31 mouse cellular contexts compared by ENCODE assay signal in genomic region chr4:137793611-137794010, GRCm38 (mm10). TPM values are rescaled to one million over a fixed set of nuclear protein-coding genes. Genes with fewer than 3 reads are reported as not detected.
DNase-seq lines count a peak whose midpoint lies in the region; ATAC-seq and TF ChIP-seq lines count a peak whose summit lies in the region.
"Had no signal": no experiment of that assay in that cellular context is flagged by ENCODE, and none has a peak within 500 bp of the region (broad histone marks: within the 10 kb centered on the region; RNA-seq: fewer than 3 reads in every experiment).

No protein-coding gene starts in this region.

- H3K36me3 ChIP-seq in embryonic facial prominence, embryonic 11.5 days (replicated peaks; ENCODE audit: control insufficient read depth, insufficient read depth, low read depth, low read length), result no peaks in the 10 kb centered on the region
- no peaks in the 10 kb centered on the region for H3K36me3 ChIP-seq in embryonic facial prominence, embryonic 10.5 days (replicated peaks)
- H3K36me3 ChIP-seq in limb, embryonic 15.5 days, result no peaks in the 10 kb centered on the region
- H3K36me3 ChIP-seq in limb, embryonic 10.5 days, result no peaks in the 10 kb centered on the region
- peaks cover 3 to 30% of the 10 kb centered on the region in 2 experiments for H3K36me3 ChIP-seq in CH12.LX (replicated peaks in 1 of 2; ENCODE audit: control insufficient read depth in 1 of 2, insufficient read depth in 1 of 2, low read length in 1 of 2)
- no peaks in the 10 kb centered on the region for H3K36me3 ChIP-seq in embryonic facial prominence, embryonic 13.5 days
- H3K36me3 ChIP-seq: heart, embryonic 13.5 days; hindbrain, embryonic 15.5 days; limb, embryonic 13.5 days; midbrain, embryonic 12.5 days; neural tube, embryonic 12.5 days had no signal

- WGBS in embryonic facial prominence, embryonic 11.5 days, result 84% methylated on average over 7 of the region's 7 CpGs
- 86% methylated on average over 7 of the region's 7 CpGs for WGBS in embryonic facial prominence, embryonic 10.5 days
- WGBS in limb, embryonic 15.5 days, result 75% methylated on average over 7 of the region's 7 CpGs
- 89% methylated on average over 7 of the region's 7 CpGs for WGBS in limb, embryonic 10.5 days
- WGBS in embryonic facial prominence, embryonic 13.5 days, result 63% methylated on average over 7 of the region's 7 CpGs

- peaks cover 60% of the 10 kb centered on the region for H3K79me2 ChIP-seq in CH12.LX (replicated peaks; ENCODE audit: control insufficient read depth, extremely low read depth, insufficient read depth, poor library complexity, severe bottlenecking)

- no peak for TF ChIP-seq EP300 in CH12.LX (IDR thresholded peaks at IDR 0.05; ENCODE audit: low read length)

- TF ChIP-seq POLR2A in CH12.LX (IDR thresholded peaks at IDR 0.05; ENCODE audit: low read depth, low read length), result no peak

- TF ChIP-seq CTCF in CH12.LX (conservative IDR thresholded peaks at IDR 0.05 in 1 of 2, IDR thresholded peaks at IDR 0.05 in 1 of 2; ENCODE audit: low read depth in 2 of 2, low read length in 2 of 2), result no peak

- in situ Hi-C loops in CH12.LX (cut with MboI; ENCODE audit: low pct_ligation_motif_present, low pct_unique_long_range_greater_than_20kb, low sequenced_read_pairs), result loop anchor here (5.0 kb wide), 1 partner anchor 46 kb away; no protein-coding TSS in a partner anchor

- ATAC-seq in embryonic facial prominence, embryonic 11.5 days (replicated peaks; ENCODE audit: insufficient number of reproducible peaks, low FRiP score, low TSS enrichment, low read depth), result no peak
- ATAC-seq in limb, embryonic 15.5 days (ENCODE audit: insufficient number of reproducible peaks, low FRiP score, low TSS enrichment, low read depth), result no peak
- ATAC-seq in embryonic facial prominence, embryonic 13.5 days (ENCODE audit: insufficient number of reproducible peaks, insufficient read depth, low FRiP score, low TSS enrichment, low read depth), result no peak
- ATAC-seq: forebrain, embryonic 16.5 days; inflammation-experienced regulatory T-cells, adult 6 months had no signal

- dilution Hi-C loops in CH12.LX (cut with MboI; ENCODE audit: extremely low pct_ligation_motif_present, extremely low pct_unique_long_range_greater_than_20kb, low sequenced_read_pairs), result no loop called here

- peaks cover 8% of the 10 kb centered on the region; the same call in 1 of the 2 replicates for H3K27me3 ChIP-seq in embryonic facial prominence, embryonic 11.5 days (ENCODE audit: control insufficient read depth, insufficient read depth, low read length)
- H3K27me3 ChIP-seq in embryonic facial prominence, embryonic 10.5 days (replicated peaks; ENCODE audit: low read depth, poor library complexity, severe bottlenecking), result peaks cover 52% of the 10 kb centered on the region
- H3K27me3 ChIP-seq in limb, embryonic 15.5 days, result peaks cover 24% of the 10 kb centered on the region
- peaks cover 51% of the 10 kb centered on the region for H3K27me3 ChIP-seq in limb, embryonic 10.5 days (ENCODE audit: low read depth, poor library complexity, severe bottlenecking)
- no peaks in the 10 kb centered on the region for H3K27me3 ChIP-seq in CH12.LX (replicated peaks)
- H3K27me3 ChIP-seq in embryonic facial prominence, embryonic 13.5 days, result peaks cover 19% of the 10 kb centered on the region

- 0 out of 2 replicates have a peak overlapping the region, but pooled peaks have one; percentile 16 for H3K27ac ChIP-seq in embryonic facial prominence, embryonic 11.5 days (replicated peaks; ENCODE audit: low read depth, low read length)
- no peak overlapping the region for H3K27ac ChIP-seq in embryonic facial prominence, embryonic 10.5 days (replicated peaks)
- H3K27ac ChIP-seq in limb, embryonic 15.5 days, result peak overlapping the region; percentile 38
- H3K27ac ChIP-seq in limb, embryonic 10.5 days, result no peak overlapping the region
- H3K27ac ChIP-seq in CH12.LX (ENCODE audit: insufficient read depth, low read depth), result peak overlapping the region; percentile 58; the same call in 1 of the 2 replicates
- peak overlapping the region; percentile 92 for H3K27ac ChIP-seq in embryonic facial prominence, embryonic 13.5 days
- H3K27ac ChIP-seq: heart, embryonic 13.5 days; hindbrain, embryonic 15.5 days; left cerebral cortex, adult 2 months; limb, embryonic 13.5 days; midbrain, embryonic 12.5 days; neural tube, embryonic 12.5 days; stomach, postnatal 0 days had no signal

- H3K4me2 ChIP-seq in embryonic facial prominence, embryonic 11.5 days (ENCODE audit: low read depth, low read length), result no peak overlapping the region
- no peak overlapping the region for H3K4me2 ChIP-seq in limb, embryonic 15.5 days
- peak overlapping the region; percentile 64 for H3K4me2 ChIP-seq in CH12.LX (ENCODE audit: insufficient read depth, low read depth, poor library complexity, severe bottlenecking)
- H3K4me2 ChIP-seq in embryonic facial prominence, embryonic 13.5 days, result peak overlapping the region; percentile 87; the same call in 1 of the 2 replicates
- H3K4me2 ChIP-seq: heart, embryonic 13.5 days; hindbrain, embryonic 15.5 days; lung, embryonic 14.5 days; midbrain, embryonic 12.5 days; neural tube, embryonic 12.5 days had no signal

- no peaks in the 10 kb centered on the region for H3K9me3 ChIP-seq in embryonic facial prominence, embryonic 11.5 days (replicated peaks; ENCODE audit: control insufficient read depth, low read length)
- no peaks in the 10 kb centered on the region for H3K9me3 ChIP-seq in embryonic facial prominence, embryonic 10.5 days
- no peaks in the 10 kb centered on the region for H3K9me3 ChIP-seq in limb, embryonic 15.5 days
- H3K9me3 ChIP-seq in limb, embryonic 10.5 days (replicated peaks), result no peaks in the 10 kb centered on the region
- no peaks in the 10 kb centered on the region for H3K9me3 ChIP-seq in CH12.LX (replicated peaks; ENCODE audit: low read length)
- H3K9me3 ChIP-seq in embryonic facial prominence, embryonic 13.5 days, result no peaks in the 10 kb centered on the region
- H3K9me3 ChIP-seq: heart, embryonic 13.5 days; hindbrain, embryonic 15.5 days; limb, embryonic 13.5 days; midbrain, embryonic 12.5 days; neural tube, embryonic 12.5 days had no signal

- H3K4me1 ChIP-seq in embryonic facial prominence, embryonic 11.5 days (ENCODE audit: control insufficient read depth, insufficient read depth, low read length), result no peaks in the 10 kb centered on the region; the same call in 1 of the 2 replicates
- peaks cover 52% of the 10 kb centered on the region for H3K4me1 ChIP-seq in embryonic facial prominence, embryonic 10.5 days
- peaks cover 20% of the 10 kb centered on the region for H3K4me1 ChIP-seq in limb, embryonic 15.5 days
- H3K4me1 ChIP-seq in limb, embryonic 10.5 days, result peaks cover 30% of the 10 kb centered on the region
- H3K4me1 ChIP-seq in CH12.LX (ENCODE audit: control insufficient read depth in 1 of 2, insufficient read depth in 2 of 2), result peaks cover 23 to 69% of the 10 kb centered on the region in 2 experiments
- peaks cover 79% of the 10 kb centered on the region for H3K4me1 ChIP-seq in embryonic facial prominence, embryonic 13.5 days

- TF ChIP-seq RAD21 in CH12.LX (IDR thresholded peaks at IDR 0.05; ENCODE audit: low read depth, low read length), result no peak

- H3K4me3 ChIP-seq in embryonic facial prominence, embryonic 11.5 days (ENCODE audit: low read depth, low read length), result no peak overlapping the region
- H3K4me3 ChIP-seq in embryonic facial prominence, embryonic 10.5 days, result no peak overlapping the region
- no peak overlapping the region for H3K4me3 ChIP-seq in limb, embryonic 15.5 days
- no peak overlapping the region for H3K4me3 ChIP-seq in limb, embryonic 10.5 days
- H3K4me3 ChIP-seq in CH12.LX (replicated peaks in 1 of 3; ENCODE audit: low read depth in 2 of 3, low read length in 2 of 3, poor library complexity in 1 of 3), result peak overlapping the region in 2 of 3 experiments; percentile 48 to 88
- 0 out of 2 replicates have a peak overlapping the region, but pooled peaks have one; percentile 54 for H3K4me3 ChIP-seq in embryonic facial prominence, embryonic 13.5 days
- H3K4me3 ChIP-seq: erythroblast, embryonic 14.5 days; heart, embryonic 13.5 days; hindbrain, embryonic 15.5 days; left cerebral cortex, adult 2 months; limb, embryonic 13.5 days; midbrain, embryonic 12.5 days; myocyte; neural tube, embryonic 12.5 days had no signal

- H3K9ac ChIP-seq in embryonic facial prominence, embryonic 11.5 days (replicated peaks; ENCODE audit: low read length), result no peak overlapping the region
- H3K9ac ChIP-seq in limb, embryonic 15.5 days, result no peak overlapping the region
- H3K9ac ChIP-seq in CH12.LX (ENCODE audit: insufficient read depth, low read depth), result peak overlapping the region; percentile 69; the same call in 1 of the 2 replicates
- no peak overlapping the region for H3K9ac ChIP-seq in embryonic facial prominence, embryonic 13.5 days
- H3K9ac ChIP-seq: heart, embryonic 13.5 days; hindbrain, embryonic 15.5 days; limb, embryonic 13.5 days; lung, embryonic 14.5 days; midbrain, embryonic 12.5 days; neural tube, embryonic 12.5 days had no signal

- no peak for DNase-seq in embryonic facial prominence, embryonic 11.5 days (ENCODE audit: low spot score)
- DNase-seq in embryonic facial prominence, embryonic 10.5 days (ENCODE audit: low spot score), result no peak
- DNase-seq in limb, embryonic 10.5 days (ENCODE audit: low spot score), result no peak
- no peak for DNase-seq in CH12.LX (ENCODE audit: extremely low read depth)
- no peak for DNase-seq in thymus, postnatal 14 days
- DNase-seq in spleen, adult 18-20 months, result no peak
- DNase-seq: adrenal gland, postnatal 25 days; cerebellum, adult 11-12 months; cerebellum, adult 9-11 months; heart, postnatal 10 days; lung, embryonic 14.5 days; lung, postnatal 14 days; right cerebral cortex, adult 18-20 months; thymus, adult 18-20 months; thymus, postnatal 36 days had no signal

TF ChIP-seq in CH12.LX, 34 proteins besides CTCF, POLR2A, EP300 and RAD21:
- TF ChIP-seq ZC3H11A (IDR thresholded peaks at IDR 0.05; ENCODE audit: low read depth, low read length) (no peak), MAX (IDR thresholded peaks at IDR 0.05; ENCODE audit: low read length) (no peak), CHD1 (IDR thresholded peaks at IDR 0.05; ENCODE audit: low read depth, low read length) (0 out of 2 replicates have a peak, but pooled peaks have one; percentile 26), ZKSCAN1 (IDR thresholded peaks at IDR 0.05; ENCODE audit: borderline replicate concordance, low read depth, low read length) (no peak), JUND (conservative IDR thresholded peaks at IDR 0.05; ENCODE audit: low read depth, low read length) (no peak)

RNA-seq across cellular contexts. Expression of gene Alpl, which starts 2.6 kb away (rescaled TPM):
- polyA plus RNA-seq in embryonic facial prominence, embryonic 11.5 days (2014; fragmentation: Nextera tagmentation; extraction: Ambion mirVana), result 9.9 and 10.8 TPM in 2 replicates
- polyA plus RNA-seq in embryonic facial prominence, embryonic 10.5 days (2016; fragmentation: Nextera tagmentation; extraction: Ambion mirVana), result 12.9 and 18.7 TPM in 2 replicates
- polyA plus RNA-seq in limb, embryonic 15.5 days (2015; fragmentation: Nextera tagmentation; extraction: Ambion mirVana), result 43.5 and 68.6 TPM in 2 replicates
- 5.1 and 7.9 TPM in 2 replicates for polyA plus RNA-seq in limb, embryonic 10.5 days (2016; fragmentation: Nextera tagmentation; extraction: Ambion mirVana)
- total RNA-seq in CH12.LX (2012; rRNA removed) (115 and 130 TPM in 2 replicates), CH12.LX (2014; rRNA removed) (62.9 and 65.7 TPM in 2 replicates)
- polyA plus RNA-seq in CH12.LX (2012; ENCODE audit: insufficient read length, low read depth), result 152 and 164 TPM in 2 replicates
- 110 and 122 TPM in 2 replicates for polyA plus RNA-seq in embryonic facial prominence, embryonic 13.5 days (2015; fragmentation: Nextera tagmentation; extraction: Ambion mirVana)
- total RNA-seq: hematopoietic stem cell, adult 5-6 weeks; megakaryocyte progenitor cell, adult 5-6 weeks; MEL had no signal

Comparison
In these comparisons a context has a peak if more than half of its experiments do, and no peak if none do; other contexts are left out.
1. H3K27ac ChIP-seq: peak in embryonic facial prominence, embryonic 11.5 days (single experiment), limb, embryonic 15.5 days (single experiment), CH12.LX (single experiment) and embryonic facial prominence, embryonic 13.5 days (single experiment); none in embryonic facial prominence, embryonic 10.5 days (single experiment) and limb, embryonic 10.5 days (single experiment).
2. H3K4me2 ChIP-seq: peak in CH12.LX (single experiment) and embryonic facial prominence, embryonic 13.5 days (single experiment); none in embryonic facial prominence, embryonic 11.5 days (single experiment) and limb, embryonic 15.5 days (single experiment).
3. H3K4me3 ChIP-seq: peak in CH12.LX (2 of 3) and embryonic facial prominence, embryonic 13.5 days (single experiment); none in embryonic facial prominence, embryonic 11.5 days (single experiment), embryonic facial prominence, embryonic 10.5 days (single experiment), limb, embryonic 15.5 days (single experiment) and limb, embryonic 10.5 days (single experiment).